Mouse (Mus musculus): ENCODE measurements around the gene Ganab. TPM values are rescaled to one million over a fixed set of nuclear protein-coding genes. Genes with fewer than 3 reads are reported as not detected.

Gene Ganab
- polyA plus RNA-seq, 1 experiment from 2014 or later: 97.8 TPM

Other genes starting within 250 kb of the Ganab start
- 0.23 TPM for gene Chrm1, start 234.3 kb upstream of the Ganab start, polyA plus RNA-seq (2014; fragmentation: Illumina TruSeq; extraction: RNeasy Lipid Tissue Mini Kit (QIAGEN cat#74804); ENCODE audit: low read depth, low replicate concordance)
- gene Slc3a2, start 174.7 kb upstream of the Ganab start, polyA plus RNA-seq (2014; fragmentation: Illumina TruSeq; extraction: RNeasy Lipid Tissue Mini Kit (QIAGEN cat#74804); ENCODE audit: low read depth, low replicate concordance): 163 TPM
- 15.5 TPM for gene Wdr74, start 162.2 kb upstream of the Ganab start, polyA plus RNA-seq (2014; fragmentation: Illumina TruSeq; extraction: RNeasy Lipid Tissue Mini Kit (QIAGEN cat#74804); ENCODE audit: low read depth, low replicate concordance)
- not detected for gene 1700092M07Rik, start 157.4 kb upstream of the Ganab start, polyA plus RNA-seq (2014; fragmentation: Illumina TruSeq; extraction: RNeasy Lipid Tissue Mini Kit (QIAGEN cat#74804); ENCODE audit: low read depth, low replicate concordance)
- gene Stx5a, start 156.7 kb upstream of the Ganab start, polyA plus RNA-seq (2014; fragmentation: Illumina TruSeq; extraction: RNeasy Lipid Tissue Mini Kit (QIAGEN cat#74804); ENCODE audit: low read depth, low replicate concordance): 63.2 TPM
- 68.2 TPM for gene Nxf1, start 141.0 kb upstream of the Ganab start, polyA plus RNA-seq (2014; fragmentation: Illumina TruSeq; extraction: RNeasy Lipid Tissue Mini Kit (QIAGEN cat#74804); ENCODE audit: low read depth, low replicate concordance)
- 50.0 TPM for gene Tmem223, start 127.1 kb upstream of the Ganab start, polyA plus RNA-seq (2014; fragmentation: Illumina TruSeq; extraction: RNeasy Lipid Tissue Mini Kit (QIAGEN cat#74804); ENCODE audit: low read depth, low replicate concordance)
- 51.8 TPM for gene Tmem179b, start 123.6 kb upstream of the Ganab start, polyA plus RNA-seq (2014; fragmentation: Illumina TruSeq; extraction: RNeasy Lipid Tissue Mini Kit (QIAGEN cat#74804); ENCODE audit: low read depth, low replicate concordance)
- gene Taf6l, start 111.7 kb upstream of the Ganab start, polyA plus RNA-seq (2014; fragmentation: Illumina TruSeq; extraction: RNeasy Lipid Tissue Mini Kit (QIAGEN cat#74804); ENCODE audit: low read depth, low replicate concordance): 1.4 TPM
- gene Polr2g, start 99.5 kb upstream of the Ganab start, polyA plus RNA-seq (2014; fragmentation: Illumina TruSeq; extraction: RNeasy Lipid Tissue Mini Kit (QIAGEN cat#74804); ENCODE audit: low read depth, low replicate concordance): 94.7 TPM
- 0.47 TPM for gene Zbtb3, start 95.5 kb upstream of the Ganab start, polyA plus RNA-seq (2014; fragmentation: Illumina TruSeq; extraction: RNeasy Lipid Tissue Mini Kit (QIAGEN cat#74804); ENCODE audit: low read depth, low replicate concordance)
- gene Ttc9c, start 78.7 kb upstream of the Ganab start, polyA plus RNA-seq (2014; fragmentation: Illumina TruSeq; extraction: RNeasy Lipid Tissue Mini Kit (QIAGEN cat#74804); ENCODE audit: low read depth, low replicate concordance): 87.3 TPM
- gene Hnrnpul2, start 78.1 kb upstream of the Ganab start, polyA plus RNA-seq (2014; fragmentation: Illumina TruSeq; extraction: RNeasy Lipid Tissue Mini Kit (QIAGEN cat#74804); ENCODE audit: low read depth, low replicate concordance): 117 TPM
- gene AC129217.1, start 68.3 kb upstream of the Ganab start, polyA plus RNA-seq (2014; fragmentation: Illumina TruSeq; extraction: RNeasy Lipid Tissue Mini Kit (QIAGEN cat#74804); ENCODE audit: low read depth, low replicate concordance): not detected
- 24.6 TPM for gene Bscl2, start 60.6 kb upstream of the Ganab start, polyA plus RNA-seq (2014; fragmentation: Illumina TruSeq; extraction: RNeasy Lipid Tissue Mini Kit (QIAGEN cat#74804); ENCODE audit: low read depth, low replicate concordance)
- 2.2 TPM for gene Gng3, start 58.9 kb upstream of the Ganab start, polyA plus RNA-seq (2014; fragmentation: Illumina TruSeq; extraction: RNeasy Lipid Tissue Mini Kit (QIAGEN cat#74804); ENCODE audit: low read depth, low replicate concordance)
- gene Lrrn4cl, start 47.3 kb upstream of the Ganab start, polyA plus RNA-seq (2014; fragmentation: Illumina TruSeq; extraction: RNeasy Lipid Tissue Mini Kit (QIAGEN cat#74804); ENCODE audit: low read depth, low replicate concordance): 3.3 TPM
- 25.3 TPM for gene Ubxn1, start 26.6 kb upstream of the Ganab start, polyA plus RNA-seq (2014; fragmentation: Illumina TruSeq; extraction: RNeasy Lipid Tissue Mini Kit (QIAGEN cat#74804); ENCODE audit: low read depth, low replicate concordance)
- gene Uqcc3, start 17.1 kb upstream of the Ganab start, polyA plus RNA-seq (2014; fragmentation: Illumina TruSeq; extraction: RNeasy Lipid Tissue Mini Kit (QIAGEN cat#74804); ENCODE audit: low read depth, low replicate concordance): 3.3 TPM
- 76.6 TPM for gene Lbhd1, start 14.3 kb upstream of the Ganab start, polyA plus RNA-seq (2014; fragmentation: Illumina TruSeq; extraction: RNeasy Lipid Tissue Mini Kit (QIAGEN cat#74804); ENCODE audit: low read depth, low replicate concordance)
- gene Gm49403, start 14.1 kb upstream of the Ganab start, polyA plus RNA-seq (2014; fragmentation: Illumina TruSeq; extraction: RNeasy Lipid Tissue Mini Kit (QIAGEN cat#74804); ENCODE audit: low read depth, low replicate concordance): not detected
- gene 1810009A15Rik, start 9.2 kb upstream of the Ganab start, polyA plus RNA-seq (2014; fragmentation: Illumina TruSeq; extraction: RNeasy Lipid Tissue Mini Kit (QIAGEN cat#74804); ENCODE audit: low read depth, low replicate concordance): 7.9 TPM
- gene Gm49416, start 9.1 kb upstream of the Ganab start, polyA plus RNA-seq (2014; fragmentation: Illumina TruSeq; extraction: RNeasy Lipid Tissue Mini Kit (QIAGEN cat#74804); ENCODE audit: low read depth, low replicate concordance): not detected
- 1.2 TPM for gene Ints5, start 5.1 kb upstream of the Ganab start, polyA plus RNA-seq (2014; fragmentation: Illumina TruSeq; extraction: RNeasy Lipid Tissue Mini Kit (QIAGEN cat#74804); ENCODE audit: low read depth, low replicate concordance)
- 11.3 TPM for gene B3gat3, start 22.3 kb downstream of the Ganab start, polyA plus RNA-seq (2014; fragmentation: Illumina TruSeq; extraction: RNeasy Lipid Tissue Mini Kit (QIAGEN cat#74804); ENCODE audit: low read depth, low replicate concordance)
- 3.3 TPM for gene Rom1, start 31.3 kb downstream of the Ganab start, polyA plus RNA-seq (2014; fragmentation: Illumina TruSeq; extraction: RNeasy Lipid Tissue Mini Kit (QIAGEN cat#74804); ENCODE audit: low read depth, low replicate concordance)
- 7.1 TPM for gene Eml3, start 31.5 kb downstream of the Ganab start, polyA plus RNA-seq (2014; fragmentation: Illumina TruSeq; extraction: RNeasy Lipid Tissue Mini Kit (QIAGEN cat#74804); ENCODE audit: low read depth, low replicate concordance)
- gene Mta2, start 43.8 kb downstream of the Ganab start, polyA plus RNA-seq (2014; fragmentation: Illumina TruSeq; extraction: RNeasy Lipid Tissue Mini Kit (QIAGEN cat#74804); ENCODE audit: low read depth, low replicate concordance): 70.1 TPM
- 2.8 TPM for gene Tut1, start 55.8 kb downstream of the Ganab start, polyA plus RNA-seq (2014; fragmentation: Illumina TruSeq; extraction: RNeasy Lipid Tissue Mini Kit (QIAGEN cat#74804); ENCODE audit: low read depth, low replicate concordance)
- 77.3 TPM for gene Eef1g, start 69.0 kb downstream of the Ganab start, polyA plus RNA-seq (2014; fragmentation: Illumina TruSeq; extraction: RNeasy Lipid Tissue Mini Kit (QIAGEN cat#74804); ENCODE audit: low read depth, low replicate concordance)
- gene Ahnak, start 91.2 kb downstream of the Ganab start, polyA plus RNA-seq (2014; fragmentation: Illumina TruSeq; extraction: RNeasy Lipid Tissue Mini Kit (QIAGEN cat#74804); ENCODE audit: low read depth, low replicate concordance): 34.2 TPM
- 1.8 TPM for gene Scgb1a1, start 189.9 kb downstream of the Ganab start, polyA plus RNA-seq (2014; fragmentation: Illumina TruSeq; extraction: RNeasy Lipid Tissue Mini Kit (QIAGEN cat#74804); ENCODE audit: low read depth, low replicate concordance)
- 14.8 TPM for gene Asrgl1, start 237.6 kb downstream of the Ganab start, polyA plus RNA-seq (2014; fragmentation: Illumina TruSeq; extraction: RNeasy Lipid Tissue Mini Kit (QIAGEN cat#74804); ENCODE audit: low read depth, low replicate concordance)

Measured in adrenal gland, adult 10 weeks (tissue).